Mouse (Mus musculus): Measurements from ENCODE around the gene Prm2.
A peak's percentile ranks its signal among the peaks of the same experiment; 100 is the strongest.
"Not testable (repeated sequence)": the region's sequence is repeated elsewhere in the genome, so short reads cannot be mapped to it uniquely, and the experiment has no call there.

Prm2 gene

GRCm38 (mm10) chr16:10810376-10810775 is 14.4 kb upstream of the Prm2 start:
- no peak for DNase-seq

DNA sequence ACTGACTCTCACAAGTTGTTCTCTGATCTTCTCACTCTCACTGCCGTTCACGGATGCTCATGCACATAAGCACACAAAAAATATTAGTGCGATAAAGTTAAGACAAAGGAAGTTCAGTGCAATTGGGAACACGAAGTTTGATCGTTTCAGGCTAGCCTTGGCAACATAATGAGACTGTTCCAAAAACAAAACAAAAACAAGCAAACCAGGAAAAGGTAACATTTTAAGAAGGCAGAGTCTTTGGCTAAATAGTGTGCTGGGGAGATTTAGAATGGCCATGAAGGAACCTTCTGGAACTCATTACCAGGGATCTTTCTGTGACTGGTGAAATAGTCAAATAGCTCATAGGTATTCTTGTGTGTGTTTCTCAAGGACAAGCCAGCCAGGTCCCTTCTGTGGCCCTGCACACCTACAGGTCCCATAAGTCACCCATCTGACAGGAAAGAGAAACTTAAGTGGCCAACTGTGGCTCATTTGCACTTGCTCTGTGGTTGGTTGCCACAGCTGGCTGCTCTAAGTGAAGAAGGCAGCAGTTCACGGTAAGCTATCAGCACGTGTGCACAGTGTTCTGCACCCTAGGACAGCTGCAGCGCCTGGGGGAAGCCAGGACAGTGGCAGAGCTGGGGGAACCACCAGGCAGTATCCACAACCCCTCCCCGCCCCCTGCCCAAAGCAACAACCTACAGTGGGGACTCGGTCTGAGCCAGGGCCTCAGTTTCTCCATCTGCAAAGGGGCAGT is 10.0 kb upstream of the Prm2 start, which contains the start of gene Prm1:
TSS of gene Prm1 (minus strand) at position 51 of the 739 bp plus-strand sequence.
- no peak for DNase-seq

DNA sequence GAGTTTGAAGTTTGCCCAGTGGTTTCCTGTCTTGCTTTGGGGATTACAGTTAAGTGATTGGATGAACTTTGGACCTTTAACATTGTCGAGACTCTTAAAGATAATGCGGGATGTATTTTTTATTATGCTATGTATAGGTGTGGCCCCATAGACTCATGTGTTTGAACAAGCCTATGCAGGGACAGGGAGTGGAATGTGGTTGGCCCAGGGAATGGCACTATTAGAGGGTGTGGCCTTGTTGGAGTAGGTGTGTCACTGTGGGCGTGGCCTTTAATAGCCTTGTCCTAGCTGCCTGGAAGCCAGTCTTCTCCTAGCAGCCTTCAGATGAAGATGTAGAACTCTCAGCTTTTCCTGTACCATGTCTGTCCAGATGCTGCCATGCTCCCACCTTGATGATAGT is 6.5 kb upstream of the Prm2 start:
- DNase-seq = not testable (repeated sequence)

DNA sequence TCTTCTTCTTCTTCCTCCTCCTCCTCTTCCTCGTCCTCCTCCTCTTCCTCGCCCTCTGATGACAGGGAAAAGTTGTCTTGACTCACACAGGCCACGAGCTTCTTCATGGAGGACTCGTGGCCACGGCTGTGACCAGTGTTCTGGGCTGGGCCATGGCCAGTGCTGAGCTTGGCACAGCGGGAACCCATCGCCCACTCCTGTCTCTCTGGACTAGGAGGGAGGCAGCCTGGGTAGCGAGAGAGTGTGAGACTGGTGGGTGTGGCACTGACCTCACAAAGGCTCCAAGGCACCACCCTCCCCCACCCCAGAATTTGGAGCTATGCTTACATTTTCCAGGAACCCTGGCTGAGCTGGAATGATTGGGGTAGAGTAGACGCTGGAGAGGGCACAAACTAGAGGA is 5.2 kb downstream of the Prm2 start, which contains the start of gene Prm3:
TSS of gene Prm3 (minus strand) at position 213 of the 400 bp plus-strand sequence.
- no peak for DNase-seq

DNA sequence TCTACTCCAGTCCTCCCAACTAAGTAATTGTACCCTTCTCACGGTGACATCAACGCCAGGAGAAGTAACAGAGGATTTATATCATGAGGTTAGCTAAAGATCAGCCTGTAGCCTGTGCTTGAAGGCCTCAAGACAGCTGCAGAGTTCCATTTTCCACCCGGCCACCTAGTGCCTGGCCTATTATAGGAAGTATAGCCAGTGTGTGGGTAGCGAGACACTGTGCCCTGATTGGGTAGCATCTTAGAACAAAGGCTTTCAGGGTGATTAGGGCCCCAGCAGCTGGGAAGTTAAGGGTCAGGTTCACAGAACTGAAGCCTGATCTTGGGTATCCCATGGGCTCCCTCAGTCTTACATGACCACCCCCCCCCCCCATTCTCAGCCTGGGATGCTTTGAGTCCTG is 7.1 kb downstream of the Prm2 start:
- no peak for DNase-seq

DNA sequence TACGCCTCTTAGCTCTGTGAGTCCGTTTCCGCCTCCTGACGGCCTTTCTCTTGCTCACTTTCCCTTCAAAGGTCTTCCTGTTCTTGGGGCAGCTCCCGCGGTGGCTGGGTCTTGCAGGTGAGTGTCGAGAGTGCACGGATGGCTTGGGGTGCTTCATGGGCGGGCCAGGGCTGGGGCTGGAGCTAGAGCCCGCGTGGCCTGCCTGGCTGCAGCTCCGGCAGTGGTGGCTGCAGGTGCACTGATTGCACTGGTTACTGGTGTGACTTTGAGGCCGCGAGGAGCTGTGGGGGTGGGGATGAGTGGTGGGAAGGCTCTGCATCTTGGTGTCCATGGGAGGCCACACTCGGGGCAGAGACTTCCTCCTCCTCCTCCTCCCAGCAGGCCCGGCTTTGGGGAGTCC is 7.7 kb downstream of the Prm2 start, which contains the start of gene Tnp2:
TSS of gene Tnp2 (minus strand) at position 390 of the 400 bp plus-strand sequence.
- DNase-seq = no peak

DNA sequence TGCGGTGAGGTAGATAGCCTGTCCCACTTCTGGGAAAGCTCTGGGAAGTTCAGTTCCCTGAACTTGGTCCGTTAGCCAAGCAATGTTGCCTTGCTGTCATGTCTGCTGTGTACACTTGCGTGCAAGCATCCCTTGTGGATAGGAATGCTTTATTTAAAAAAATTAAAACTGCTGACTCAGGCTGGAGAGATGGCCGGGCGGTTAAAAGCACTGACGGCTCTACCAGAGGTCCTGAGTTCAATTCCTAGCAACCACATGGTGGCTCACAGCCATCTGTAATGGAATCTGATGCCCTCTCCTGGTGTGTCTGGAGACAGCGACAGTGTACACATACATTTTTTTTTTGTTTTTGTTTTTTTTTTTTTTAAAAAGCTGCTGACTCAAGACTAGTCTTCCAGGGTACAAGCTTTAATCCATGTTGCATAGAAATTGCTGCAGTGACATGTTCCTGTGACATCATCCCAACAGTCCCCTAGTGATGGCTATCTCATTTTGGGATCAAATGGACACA is 8.3 kb downstream of the Prm2 start:
- no peak for DNase-seq

GRCm38 (mm10) chr16:10786782-10787547 is 9.0 kb downstream of the Prm2 start:
- no peak for DNase-seq

GRCm38 (mm10) chr16:10786288-10786687 is 9.6 kb downstream of the Prm2 start:
- DNase-seq = peak; percentile 78

DNA sequence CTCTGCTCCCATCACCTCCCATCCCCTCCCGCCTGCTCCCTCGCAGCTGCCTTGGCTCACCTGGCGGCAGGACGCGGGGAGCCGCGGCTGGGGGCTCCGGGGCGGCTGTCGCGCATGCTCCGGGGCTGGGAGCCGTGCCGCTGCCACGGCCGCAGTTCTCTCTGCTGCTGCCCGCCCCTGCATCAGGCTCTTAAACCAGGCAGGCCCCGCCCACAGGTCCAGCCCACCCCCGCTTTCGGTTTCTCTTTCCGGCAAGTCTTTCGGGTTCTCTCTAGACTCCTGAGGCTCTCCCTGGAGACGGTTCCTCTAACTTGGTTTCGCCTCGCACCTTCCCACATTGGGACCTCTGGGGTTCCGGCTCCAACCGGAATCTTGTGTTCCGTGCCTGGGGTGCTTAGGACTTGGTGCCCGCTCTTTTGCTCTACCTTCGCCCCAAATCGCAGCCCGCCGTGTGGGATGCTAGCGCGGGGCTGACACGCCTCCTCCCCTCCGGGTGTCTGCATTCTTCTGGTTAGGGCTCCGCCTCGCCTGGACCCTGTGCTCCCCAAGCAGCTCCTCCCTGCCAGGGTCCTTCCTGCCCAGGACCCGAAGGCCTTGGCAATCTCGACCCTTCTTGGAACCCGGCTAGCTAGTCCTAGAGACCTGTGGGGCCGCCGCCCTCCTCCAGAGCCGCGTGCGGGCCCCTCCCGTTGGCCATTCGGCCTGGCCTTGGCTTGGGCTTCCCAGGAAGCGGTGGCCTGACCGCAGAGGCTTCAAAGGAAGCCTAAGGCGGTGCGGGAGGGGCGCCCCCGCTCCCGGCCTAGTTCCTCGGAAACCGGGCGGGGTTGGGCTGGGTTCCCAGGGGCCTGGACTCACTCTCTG is 10.3 kb downstream of the Prm2 start, which contains the start of gene Socs1:
TSS of gene Socs1 (minus strand) at position 166 of the 861 bp plus-strand sequence.
- peak; percentile 80 for DNase-seq

- DNase-seq = peak; percentile 87
Observed at GRCm38 (mm10) chr16:10784793-10785370, 11.1 kb downstream of the Prm2 start.

DNA sequence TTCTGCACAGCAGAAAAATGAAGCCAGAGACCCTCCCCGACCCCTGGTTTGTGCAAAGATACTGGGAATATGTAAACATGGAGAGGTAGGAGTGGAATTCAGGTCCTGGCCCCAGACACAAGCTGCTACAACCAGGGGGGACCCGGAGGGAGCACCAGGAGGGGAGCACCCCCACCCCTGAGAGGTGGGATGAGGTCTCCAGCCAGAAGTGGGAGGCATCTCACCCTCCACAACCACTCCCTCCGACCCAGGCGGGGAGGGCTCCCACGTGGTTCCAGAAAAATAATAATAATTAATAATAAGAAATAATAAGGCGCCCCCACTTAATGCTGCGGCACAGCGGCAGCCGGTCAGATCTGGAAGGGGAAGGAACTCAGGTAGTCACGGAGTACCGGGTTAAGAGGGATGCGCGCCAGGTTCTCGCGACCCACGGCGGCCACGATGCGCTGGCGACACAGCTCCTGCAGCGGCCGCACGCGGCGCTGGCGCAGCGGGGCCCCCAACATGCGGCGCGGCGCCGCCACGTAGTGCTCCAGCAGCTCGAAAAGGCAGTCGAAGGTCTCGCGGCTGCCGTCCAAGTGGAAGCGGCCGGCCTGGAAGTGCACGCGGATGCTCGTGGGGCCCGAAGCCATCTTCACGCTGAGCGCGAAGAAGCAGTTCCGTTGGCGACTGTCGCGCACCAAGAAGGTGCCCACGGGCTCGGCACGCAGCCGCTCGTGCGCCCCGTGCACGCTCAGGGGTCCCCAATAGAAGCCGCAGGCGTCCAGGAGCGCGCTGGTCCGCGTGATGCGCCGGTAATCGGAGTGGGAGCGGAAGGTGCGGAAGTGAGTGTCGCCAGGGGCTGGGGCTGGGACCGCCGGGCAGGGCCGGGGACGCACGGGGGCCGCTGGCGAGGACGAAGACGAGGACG is 11.8 kb downstream of the Prm2 start:
- DNase-seq = peak; percentile 47

DNA sequence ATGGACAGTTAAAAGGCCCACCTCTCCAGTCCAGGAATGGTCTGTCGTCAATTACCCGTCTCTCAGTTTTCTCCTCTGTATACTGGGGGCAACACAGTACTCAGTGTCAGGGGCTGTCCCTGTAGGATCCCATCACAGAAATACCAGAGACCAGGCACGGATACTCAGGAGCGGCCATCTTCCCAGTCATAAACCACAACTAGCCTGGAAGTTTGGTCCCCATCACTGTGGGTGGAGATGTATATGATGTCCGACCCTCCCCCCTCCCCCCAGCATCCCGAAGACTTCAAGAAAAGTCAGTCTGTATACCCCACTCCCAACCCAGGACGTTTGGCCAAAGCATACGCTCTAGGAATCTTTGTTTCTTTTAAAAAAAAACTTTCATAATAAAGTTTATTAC is 12.5 kb downstream of the Prm2 start:
- DNase-seq = no peak

- no peak for DNase-seq
Observed at GRCm38 (mm10) chr16:10783152-10783434, 12.8 kb downstream of the Prm2 start.

GRCm38 (mm10) chr16:10782377-10783151 is 13.4 kb downstream of the Prm2 start:
- DNase-seq = no peak

GRCm38 (mm10) chr16:10781862-10782371 is 14.0 kb downstream of the Prm2 start:
- DNase-seq = no peak

- DNase-seq = no peak
Observed at GRCm38 (mm10) chr16:10780631-10781120, 15.3 kb downstream of the Prm2 start.

DNA sequence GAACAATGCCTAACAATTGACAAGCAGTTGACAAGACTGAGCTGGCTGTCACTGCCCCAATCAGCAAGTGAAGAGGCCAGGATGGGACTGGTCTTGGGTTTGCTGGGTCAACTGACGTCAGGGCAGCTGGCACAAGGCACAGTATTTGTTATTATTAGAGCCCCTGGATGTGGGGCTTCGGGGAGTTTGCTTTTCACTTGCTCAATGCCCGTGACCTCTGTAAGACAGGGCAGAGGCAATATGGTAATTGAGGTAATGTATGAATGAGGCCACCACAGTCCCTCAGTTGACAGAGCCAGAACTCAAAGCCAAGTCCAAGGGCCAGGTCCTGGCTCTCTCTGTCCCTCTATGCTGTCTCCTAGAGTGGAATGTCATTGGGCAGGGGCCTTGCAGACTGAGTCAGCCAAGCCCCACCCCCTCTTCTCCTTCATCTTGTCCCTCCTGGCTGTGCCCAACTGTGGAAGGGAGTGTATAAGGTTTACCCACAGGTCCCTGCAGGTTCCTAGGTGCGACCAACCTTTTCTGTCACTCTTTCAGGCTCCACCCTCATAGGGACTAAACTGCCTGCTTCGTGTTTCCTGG is 18.3 kb downstream of the Prm2 start:
- DNase-seq = no peak

DNA sequence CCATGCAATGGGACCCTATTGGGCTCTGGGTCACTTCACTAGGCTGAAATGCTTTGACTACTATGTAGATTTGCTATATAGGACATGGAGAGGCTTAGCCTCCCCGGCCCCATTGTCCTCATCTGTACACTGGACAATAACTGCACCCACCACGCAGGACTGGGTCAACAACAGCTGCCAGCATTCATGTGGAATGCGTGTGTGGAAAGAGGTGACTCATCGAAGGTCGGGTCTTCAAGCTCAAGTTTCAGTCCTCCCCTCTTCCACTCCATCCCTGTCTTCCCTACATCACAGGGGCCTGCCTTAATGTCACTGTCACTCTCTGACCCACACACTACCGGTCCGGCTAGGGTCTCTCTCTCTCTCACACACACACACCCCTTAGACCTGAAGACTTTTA is 19.6 kb downstream of the Prm2 start:
- DNase-seq = no peak

GRCm38 (mm10) chr16:10774726-10775125 is 21.2 kb downstream of the Prm2 start:
- no peak for DNase-seq

Data from right cerebral cortex, postnatal 25 days (tissue).